Mouse (Mus musculus) C2C12 (cell line): ENCODE measurements around the gene H2afj. TPM values are rescaled to one million over a fixed set of nuclear protein-coding genes. Genes with fewer than 3 reads are reported as not detected.

Source experiments
- H3K27me3 ChIP-seq: one replicate; pipeline ENCODE4 v1.6.1; 2011; ENCODE audit not compliant: control insufficient read depth, insufficient read depth, insufficient read length
- H3K36me3 ChIP-seq: one replicate; pipeline ENCODE4 v1.6.1; 2011; ENCODE audit not compliant: control insufficient read depth, insufficient read depth
- H3K4me3 ChIP-seq: one replicate; pipeline ENCODE4 v1.5.1; 2011; ENCODE audit warnings: mild to moderate bottlenecking, control low read depth; ENCODE audit not compliant: poor library complexity, insufficient read depth, severe bottlenecking
- H3K79me2 ChIP-seq: one replicate; pipeline ENCODE4 v1.6.1; 2011; ENCODE audit not compliant: control insufficient read depth, insufficient read depth
- H3K79me3 ChIP-seq: one replicate; pipeline ENCODE4 v1.6.1; 2011; ENCODE audit warnings: low read depth, control low read depth
- H3ac ChIP-seq: one replicate; pipeline ENCODE3; 2011; ENCODE audit warnings: low read depth; ENCODE audit not compliant: control insufficient read depth, insufficient read length
- CEBPB ChIP-seq: IDR thresholded peaks from one replicate; pipeline ENCODE4 v1.6.1; 2011; ENCODE audit warnings: low read depth, mild to moderate bottlenecking, control low read depth, moderate library complexity
- CTCF ChIP-seq: IDR thresholded peaks from one replicate; pipeline ENCODE4 v1.5.1; 2011; ENCODE audit not compliant: control insufficient read depth, insufficient read depth, insufficient read length
- FOSL1 ChIP-seq: IDR thresholded peaks from one replicate; pipeline ENCODE4 v1.8.0; 2011; ENCODE audit warnings: mild to moderate bottlenecking, low read length; ENCODE audit not compliant: poor library complexity, insufficient read depth, severe bottlenecking
- MAX ChIP-seq: IDR thresholded peaks from one replicate; pipeline ENCODE4 v1.6.1; 2011; ENCODE audit warnings: mild to moderate bottlenecking, control low read depth
- MYOD1 ChIP-seq: IDR thresholded peaks from one replicate; pipeline ENCODE4 v1.6.1; 2011; ENCODE audit warnings: low read depth; ENCODE audit not compliant: control insufficient read depth, insufficient read length
- MYOG ChIP-seq: IDR thresholded peaks from one replicate; pipeline ENCODE4 v1.6.1; 2011; ENCODE audit not compliant: control insufficient read depth, insufficient read length; ENCODE audit errors: extremely low read depth
- USF1 ChIP-seq: IDR thresholded peaks from one replicate; pipeline ENCODE4 v1.6.1; 2011; ENCODE audit warnings: low read depth, mild to moderate bottlenecking, control low read depth, moderate library complexity
- microRNA-seq: library from miRNA; unstranded; fragments of <30 nt; microRNA quantifications from one replicate; pipeline ENCODE4, GENCODE M21; 2019; ENCODE audit warnings: borderline microRNAs expressed
- polyA plus RNA-seq: library from polyadenylated mRNA; unstranded; fragments of >200 nt; fragmentation: generic; extraction: Trizol; gene quantifications from one replicate; pipeline ENCODE4 v1.2.1, GENCODE M21; 2012; ENCODE audit warnings: missing spikeins

The H2afj gene
- polyA plus RNA-seq, 1 experiment = 322 TPM

DNA sequence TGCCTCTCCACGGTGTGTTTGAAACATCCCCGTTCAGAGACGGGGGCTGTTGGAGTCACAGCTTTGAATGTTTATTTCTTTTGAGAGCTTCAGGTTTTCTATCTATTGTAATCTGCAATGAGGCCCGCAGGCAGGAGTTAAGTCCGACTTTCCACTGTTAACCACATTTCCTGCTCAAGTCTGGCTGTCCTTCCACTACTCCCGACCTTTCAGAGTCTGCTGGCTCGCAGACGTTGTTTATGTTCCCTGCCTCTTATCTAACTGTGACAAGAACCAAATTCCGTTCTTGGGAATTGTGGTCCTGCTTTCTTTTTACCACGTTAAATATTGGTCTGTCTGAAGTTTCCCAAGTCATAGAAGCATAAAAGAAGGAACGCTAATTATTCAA is 49.8 kb downstream of the H2afj start:
- TF ChIP-seq CTCF = no peak
- TF ChIP-seq USF1 = no peak
- no peak for TF ChIP-seq MYOD1
- TF ChIP-seq MYOG = no peak
- TF ChIP-seq MAX = no peak
- TF ChIP-seq FOSL1 = no peak
- TF ChIP-seq CEBPB = no peak

DNA sequence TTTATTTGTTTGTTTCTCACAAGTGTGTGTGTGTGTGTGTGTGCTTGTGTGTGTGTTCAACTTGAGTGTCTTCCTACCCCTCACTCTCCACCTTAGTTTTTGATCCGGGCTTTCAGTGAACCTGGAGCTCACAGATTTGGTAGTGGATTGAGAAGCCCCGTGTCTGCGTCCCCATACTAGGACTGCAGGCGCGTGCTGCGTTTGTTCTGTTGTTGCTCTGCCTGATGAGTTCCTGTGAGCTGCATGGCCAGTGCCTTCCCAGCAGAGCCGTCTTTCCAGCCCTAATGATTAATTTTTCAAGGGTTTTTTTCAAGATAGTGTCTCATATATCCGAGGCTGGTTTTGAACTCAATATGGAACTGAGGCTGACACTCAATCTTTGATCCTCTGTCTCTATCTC is 50.4 kb downstream of the H2afj start:
- H3K79me2 ChIP-seq = no peaks in the 10 kb centered on the region
- H3ac ChIP-seq = no peak overlapping the region
- H3K79me3 ChIP-seq = no peaks in the 10 kb centered on the region
- TF ChIP-seq CEBPB (no peak), FOSL1 (no peak), CTCF (no peak), MYOD1 (no peak), MAX (no peak), MYOG (no peak), USF1 (no peak)
- no peaks in the 10 kb centered on the region for H3K36me3 ChIP-seq
- no peaks in the 10 kb centered on the region for H3K27me3 ChIP-seq
- H3K4me3 ChIP-seq = no peak overlapping the region

More for the DNA sequence above, 49.8 kb downstream of the H2afj start:
- Histone ChIP-seq H3K36me3 (no peaks in the 10 kb centered on the region), H3K79me2 (no peaks in the 10 kb centered on the region), H3K4me3 (no peak overlapping the region), H3K79me3 (no peaks in the 10 kb centered on the region), H3ac (no peak overlapping the region), H3K27me3 (no peaks in the 10 kb centered on the region)

Small RNA genes within 50 kb of the gene (microRNA-seq; reads per million reads assigned to microRNA genes)
- gene Gm44364 = not detected

Other genes starting within 250 kb of the H2afj start
- not detected for gene Plbd1, start 146.3 kb upstream of the H2afj start, polyA plus RNA-seq
- 0.01 TPM for gene Gucy2c, start 26.5 kb upstream of the H2afj start, polyA plus RNA-seq
- gene Hist4h4, start 3.8 kb upstream of the H2afj start, polyA plus RNA-seq = 0.80 TPM
- 0.13 TPM for gene BC049715, start 19.4 kb downstream of the H2afj start, polyA plus RNA-seq
- 65.9 TPM for gene Wbp11, start 20.0 kb downstream of the H2afj start, polyA plus RNA-seq
- gene Smco3, start 27.2 kb downstream of the H2afj start, polyA plus RNA-seq = 0.11 TPM
- gene Art4, start 49.5 kb downstream of the H2afj start, polyA plus RNA-seq = not detected
- 472 TPM for gene Mgp, start 67.6 kb downstream of the H2afj start, polyA plus RNA-seq
- 0.04 TPM for gene Erp27, start 113.9 kb downstream of the H2afj start, polyA plus RNA-seq
- 0.26 TPM for gene Pde6h, start 115.6 kb downstream of the H2afj start, polyA plus RNA-seq
- 101 TPM for gene Arhgdib, start 133.7 kb downstream of the H2afj start, polyA plus RNA-seq